Comparison of ENCODE assay signal across 17 mouse cellular contexts in genomic region chr5:111218998-111219397, GRCm38 (mm10).
DNase-seq lines count a peak whose midpoint lies in the region; ATAC-seq and TF ChIP-seq lines count a peak whose summit lies in the region.
"Had no signal": no experiment of that assay in that cellular context is flagged by ENCODE, and none has a peak within 500 bp of the region (broad histone marks: within the 10 kb centered on the region; RNA-seq: fewer than 3 reads in every experiment).

No protein-coding gene starts in this region.

- no peak for DNase-seq in heart, embryonic 10.5 days (ENCODE audit: low spot score)
- no peak for DNase-seq in heart, adult 18-20 months
- no peak for DNase-seq in midbrain, embryonic 11.5 days (ENCODE audit: low spot score, missing footprints)
- no peak for DNase-seq in midbrain, postnatal 0 days (ENCODE audit: low spot score)
- DNase-seq: B cell, adult 2 months; cerebellum, postnatal 14 days; kidney, postnatal 10 days; layer of hippocampus, adult 9-11 months; lung, embryonic 14.5 days; thymus, postnatal 25 days had no signal

- WGBS in heart, embryonic 10.5 days = 85% methylated on average over 5 of the region's 5 CpGs
- 76% methylated on average over 5 of the region's 5 CpGs for WGBS in midbrain, embryonic 11.5 days
- 61% methylated on average over 5 of the region's 5 CpGs for WGBS in midbrain, postnatal 0 days
- 53% methylated on average over 5 of the region's 5 CpGs for WGBS in hindbrain, embryonic 13.5 days
- WGBS in neural tube, embryonic 14.5 days = 53% methylated on average over 5 of the region's 5 CpGs

- peaks cover 47% of the 10 kb centered on the region for H3K4me1 ChIP-seq in heart, embryonic 10.5 days
- peaks cover 65% of the 10 kb centered on the region for H3K4me1 ChIP-seq in midbrain, embryonic 11.5 days (ENCODE audit: control insufficient read depth, insufficient read depth, low read length)
- peaks cover 14% of the 10 kb centered on the region for H3K4me1 ChIP-seq in midbrain, postnatal 0 days (ENCODE audit: insufficient read depth, low read length)
- peaks cover 88% of the 10 kb centered on the region for H3K4me1 ChIP-seq in hindbrain, embryonic 13.5 days (replicated peaks)
- peaks cover 61% of the 10 kb centered on the region for H3K4me1 ChIP-seq in neural tube, embryonic 14.5 days (ENCODE audit: control insufficient read depth, insufficient read depth, low read length)

- no peaks in the 10 kb centered on the region for H3K9me3 ChIP-seq in heart, embryonic 10.5 days
- no peaks in the 10 kb centered on the region for H3K9me3 ChIP-seq in midbrain, embryonic 11.5 days (ENCODE audit: control insufficient read depth, low read length)
- H3K9me3 ChIP-seq in midbrain, postnatal 0 days (ENCODE audit: low read length) = no peaks in the 10 kb centered on the region
- H3K9me3 ChIP-seq in hindbrain, embryonic 13.5 days = no peaks in the 10 kb centered on the region
- H3K9me3 ChIP-seq in neural tube, embryonic 14.5 days (ENCODE audit: control insufficient read depth, low read length) = no peaks in the 10 kb centered on the region
- H3K9me3 ChIP-seq: intestine, embryonic 15.5 days had no signal

- no peak for TF ChIP-seq CTCF in midbrain, postnatal 0 days (IDR thresholded peaks at IDR 0.05)

- peaks cover 11% of the 10 kb centered on the region for H3K36me3 ChIP-seq in heart, embryonic 10.5 days
- peaks cover 6% of the 10 kb centered on the region for H3K36me3 ChIP-seq in midbrain, embryonic 11.5 days (ENCODE audit: control insufficient read depth, insufficient read depth, low read length)
- peaks cover 10% of the 10 kb centered on the region for H3K36me3 ChIP-seq in midbrain, postnatal 0 days (ENCODE audit: insufficient read depth, low read length)
- peaks cover 11% of the 10 kb centered on the region for H3K36me3 ChIP-seq in hindbrain, embryonic 13.5 days
- peaks cover 10% of the 10 kb centered on the region for H3K36me3 ChIP-seq in neural tube, embryonic 14.5 days (ENCODE audit: control insufficient read depth, insufficient read depth, low read length)

- H3K27me3 ChIP-seq in heart, embryonic 10.5 days (ENCODE audit: insufficient read depth, poor library complexity, severe bottlenecking) = peaks cover 15% of the 10 kb centered on the region; the same call in 1 of the 2 replicates
- peaks cover 3% of the 10 kb centered on the region for H3K27me3 ChIP-seq in midbrain, embryonic 11.5 days (ENCODE audit: control insufficient read depth, insufficient read depth, low read length)
- no peaks in the 10 kb centered on the region for H3K27me3 ChIP-seq in midbrain, postnatal 0 days (ENCODE audit: insufficient read depth, low read length)
- 0 out of 2 replicates have a peak, but pooled peaks cover 5% of the 10 kb centered on the region for H3K27me3 ChIP-seq in hindbrain, embryonic 13.5 days
- no peaks in the 10 kb centered on the region for H3K27me3 ChIP-seq in neural tube, embryonic 14.5 days (ENCODE audit: control insufficient read depth, insufficient read depth, low read length)
- H3K27me3 ChIP-seq: intestine, embryonic 15.5 days; Patski had no signal

- no peak overlapping the region for H3K4me3 ChIP-seq in heart, embryonic 10.5 days
- no peak overlapping the region for H3K4me3 ChIP-seq in midbrain, embryonic 11.5 days (ENCODE audit: low read depth, low read length)
- no peak overlapping the region for H3K4me3 ChIP-seq in midbrain, postnatal 0 days (ENCODE audit: low read depth, low read length)
- no peak overlapping the region for H3K4me3 ChIP-seq in hindbrain, embryonic 13.5 days
- no peak overlapping the region for H3K4me3 ChIP-seq in neural tube, embryonic 14.5 days (ENCODE audit: low read depth, low read length)
- H3K4me3 ChIP-seq: erythroblast, embryonic 14.5 days; intestine, embryonic 15.5 days had no signal

- H3K4me2 ChIP-seq in midbrain, embryonic 11.5 days = no peak overlapping the region
- H3K4me2 ChIP-seq in midbrain, postnatal 0 days (ENCODE audit: low read depth, low read length, poor library complexity, severe bottlenecking) = no peak overlapping the region
- no peak overlapping the region for H3K4me2 ChIP-seq in hindbrain, embryonic 13.5 days
- H3K4me2 ChIP-seq in neural tube, embryonic 14.5 days (ENCODE audit: low read depth, low read length) = no peak overlapping the region
- H3K4me2 ChIP-seq: liver, embryonic 11.5 days; lung, embryonic 14.5 days had no signal

- no peak for ATAC-seq in midbrain, embryonic 11.5 days (ENCODE audit: low FRiP score)
- no peak for ATAC-seq in midbrain, postnatal 0 days (ENCODE audit: low FRiP score)
- ATAC-seq in hindbrain, embryonic 13.5 days (ENCODE audit: low FRiP score) = no peak
- no peak for ATAC-seq in neural tube, embryonic 14.5 days (ENCODE audit: low read depth)
- no peak for ATAC-seq in inflammation-experienced regulatory T-cells, adult 6 months
- ATAC-seq: Patski had no signal

- no peak overlapping the region for H3K9ac ChIP-seq in midbrain, embryonic 11.5 days (ENCODE audit: low read length)
- H3K9ac ChIP-seq in midbrain, postnatal 0 days (replicated peaks; ENCODE audit: low read length, poor library complexity, severe bottlenecking) = no peak overlapping the region
- no peak overlapping the region for H3K9ac ChIP-seq in hindbrain, embryonic 13.5 days
- H3K9ac ChIP-seq in neural tube, embryonic 14.5 days (replicated peaks; ENCODE audit: low read depth, low read length) = no peak overlapping the region
- H3K9ac ChIP-seq: intestine, embryonic 15.5 days; lung, embryonic 14.5 days had no signal

- 0 out of 2 replicates have a peak overlapping the region, but pooled peaks have one; percentile 14 for H3K27ac ChIP-seq in heart, embryonic 10.5 days
- H3K27ac ChIP-seq in midbrain, embryonic 11.5 days (ENCODE audit: low read depth, low read length) = peak overlapping the region; percentile 1; the same call in 1 of the 2 replicates
- no peak overlapping the region for H3K27ac ChIP-seq in midbrain, postnatal 0 days (ENCODE audit: low read depth, low read length)
- peak overlapping the region; percentile 81 for H3K27ac ChIP-seq in hindbrain, embryonic 13.5 days
- H3K27ac ChIP-seq in neural tube, embryonic 14.5 days (ENCODE audit: low read depth, low read length) = peak overlapping the region; percentile 85; the same call in 1 of the 2 replicates
